Mouse (Mus musculus): ENCODE measurements around the gene Hnrnpl. TPM values are rescaled to one million over a fixed set of nuclear protein-coding genes. Genes with fewer than 3 reads are reported as not detected.

The Hnrnpl gene
- polyA plus RNA-seq, 1 experiment from 2014 or later: 284 TPM

GRCm38 (mm10) chr7:28775129-28775528 is 33.2 kb upstream of the Hnrnpl start:
- 91% methylated on average over 7 of the region's 7 CpGs for WGBS
- Histone ChIP-seq H3K4me3 (no peak overlapping the region), H3K36me3 (peaks cover 59% of the 10 kb centered on the region), H3K9me3 (no peaks in the 10 kb centered on the region), H3K4me2 (replicated peaks) (no peak overlapping the region), H3K27me3 (no peaks in the 10 kb centered on the region), H3K27ac (no peak overlapping the region), H3K9ac (no peak overlapping the region), H3K4me1 (peaks cover 1% of the 10 kb centered on the region)
- ATAC-seq (ENCODE audit: low FRiP score, low read depth): no peak

DNA sequence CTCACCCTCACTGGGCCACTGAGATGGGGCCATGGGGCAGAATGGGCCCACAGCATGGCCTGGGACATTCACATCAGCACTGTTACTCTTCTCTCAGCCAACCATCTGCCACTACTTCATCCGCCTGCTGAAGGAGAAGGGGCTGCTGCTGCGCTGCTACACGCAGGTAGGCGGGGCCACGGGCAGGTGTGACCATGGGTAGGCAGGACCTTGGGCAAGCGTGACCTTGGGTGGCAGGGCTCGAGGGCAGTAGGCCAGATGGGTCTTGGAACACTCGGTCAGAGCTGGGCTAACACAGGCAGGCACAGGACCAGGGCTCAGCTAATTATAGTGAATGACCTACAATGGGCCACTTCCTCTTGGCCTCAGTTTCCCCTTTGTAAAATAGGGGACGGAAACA is 29.5 kb upstream of the Hnrnpl start:
- Histone ChIP-seq H3K9me3 (no peaks in the 10 kb centered on the region), H3K4me2 (replicated peaks) (no peak overlapping the region), H3K27ac (no peak overlapping the region), H3K4me1 (peaks cover 9% of the 10 kb centered on the region), H3K9ac (no peak overlapping the region), H3K27me3 (no peaks in the 10 kb centered on the region), H3K4me3 (no peak overlapping the region), H3K36me3 (peaks cover 62% of the 10 kb centered on the region)
- WGBS: 80% methylated on average over 9 of the region's 9 CpGs
- no peak for ATAC-seq (ENCODE audit: low FRiP score, low read depth)

DNA sequence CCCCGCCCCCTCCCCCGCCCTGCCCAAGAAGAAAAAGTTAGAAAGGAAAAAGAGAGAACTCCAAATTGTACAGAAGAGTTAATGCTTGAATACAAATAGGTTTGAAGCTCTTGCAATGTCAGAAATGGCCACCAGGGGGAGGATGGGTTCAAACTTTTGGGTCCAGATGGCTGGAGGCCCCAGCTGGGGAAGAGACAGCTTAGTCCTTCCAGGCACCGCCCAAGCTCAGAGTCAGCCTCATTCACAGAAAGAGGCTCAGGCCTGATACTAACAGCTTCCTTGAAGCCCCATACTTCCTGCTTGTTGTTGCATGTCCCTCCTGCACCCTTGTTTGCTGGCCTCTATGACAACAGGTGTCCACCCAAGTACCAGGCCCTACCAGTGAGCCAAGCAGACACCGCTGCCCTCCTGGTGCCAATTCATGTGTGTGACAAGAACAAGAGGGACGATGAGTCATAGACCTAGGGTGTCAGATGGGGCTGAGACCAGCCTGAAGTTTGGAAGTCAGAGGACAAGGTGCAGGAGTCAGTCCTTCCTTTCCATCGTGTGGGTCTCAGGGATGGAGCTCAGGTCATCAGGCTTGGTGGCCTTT is 28.2 kb upstream of the Hnrnpl start:
- 0 out of 2 replicates have a peak, but pooled peaks have one; percentile 39 for ATAC-seq (ENCODE audit: low FRiP score, low read depth)
- 48% methylated on average over 6 of the region's 6 CpGs for WGBS
- Histone ChIP-seq H3K36me3 (peaks cover 62% of the 10 kb centered on the region), H3K4me1 (peaks cover 9% of the 10 kb centered on the region), H3K4me3 (no peak overlapping the region), H3K9me3 (no peaks in the 10 kb centered on the region), H3K9ac (no peak overlapping the region), H3K27me3 (no peaks in the 10 kb centered on the region), H3K27ac (0 out of 2 replicates have a peak overlapping the region, but pooled peaks have one; percentile 52), H3K4me2 (replicated peaks) (no peak overlapping the region; the same call in 1 of the 2 replicates)

DNA sequence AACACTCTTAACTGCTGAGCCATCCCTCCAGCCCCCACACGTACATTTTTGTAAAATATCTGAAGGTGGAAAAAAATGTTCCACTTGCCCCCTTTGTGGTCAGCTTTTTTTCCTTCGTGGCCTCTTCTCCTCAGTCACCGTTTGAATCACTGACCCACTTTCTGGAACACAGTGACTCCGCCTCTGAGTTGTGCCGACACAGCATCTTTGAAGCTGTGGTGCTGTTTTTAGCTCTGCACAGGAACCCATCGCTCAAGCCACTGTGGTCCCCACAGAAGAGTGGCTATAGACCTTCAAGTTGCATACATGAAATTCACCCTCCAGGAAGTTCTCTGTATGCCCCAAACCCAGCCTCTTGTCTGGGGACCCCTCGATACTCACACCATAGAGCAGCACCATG is 27.5 kb upstream of the Hnrnpl start:
- Histone ChIP-seq H3K9me3 (no peaks in the 10 kb centered on the region), H3K9ac (no peak overlapping the region), H3K36me3 (peaks cover 62% of the 10 kb centered on the region), H3K4me3 (no peak overlapping the region), H3K27ac (no peak overlapping the region), H3K4me1 (peaks cover 9% of the 10 kb centered on the region), H3K27me3 (no peaks in the 10 kb centered on the region), H3K4me2 (replicated peaks) (no peak overlapping the region)
- 82% methylated on average over 7 of the region's 7 CpGs for WGBS
- ATAC-seq (ENCODE audit: low FRiP score, low read depth): no peak

DNA sequence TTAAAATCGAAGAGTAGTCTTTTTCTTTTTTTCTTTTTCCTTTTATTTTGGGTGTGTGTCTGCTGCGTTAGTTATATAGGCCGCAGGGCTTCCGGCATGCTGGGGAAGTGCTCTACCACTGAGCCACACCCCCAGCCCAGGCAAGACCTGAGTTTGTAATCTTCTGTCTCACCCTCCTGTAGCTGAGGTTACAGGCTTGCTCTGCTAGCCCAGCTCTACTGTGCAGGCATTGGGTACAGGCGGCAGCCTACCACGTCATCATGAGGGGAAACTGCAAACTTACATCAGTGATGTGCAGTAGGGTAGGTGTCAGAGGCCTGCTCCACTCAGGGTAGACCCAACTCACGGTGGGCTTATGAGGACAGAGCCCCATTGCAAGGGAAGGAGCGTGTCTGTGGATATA is 27.1 kb upstream of the Hnrnpl start:
- peaks cover 64% of the 10 kb centered on the region for H3K36me3 ChIP-seq
- H3K4me2 ChIP-seq (replicated peaks): no peak overlapping the region
- H3K9me3 ChIP-seq: no peaks in the 10 kb centered on the region
- H3K4me1 ChIP-seq: peaks cover 9% of the 10 kb centered on the region
- no peaks in the 10 kb centered on the region for H3K27me3 ChIP-seq
- no peak overlapping the region for H3K27ac ChIP-seq
- no peak overlapping the region for H3K9ac ChIP-seq
- H3K4me3 ChIP-seq: no peak overlapping the region
- WGBS: 87% methylated on average over 8 of the region's 8 CpGs
- ATAC-seq (ENCODE audit: low FRiP score, low read depth): no peak

DNA sequence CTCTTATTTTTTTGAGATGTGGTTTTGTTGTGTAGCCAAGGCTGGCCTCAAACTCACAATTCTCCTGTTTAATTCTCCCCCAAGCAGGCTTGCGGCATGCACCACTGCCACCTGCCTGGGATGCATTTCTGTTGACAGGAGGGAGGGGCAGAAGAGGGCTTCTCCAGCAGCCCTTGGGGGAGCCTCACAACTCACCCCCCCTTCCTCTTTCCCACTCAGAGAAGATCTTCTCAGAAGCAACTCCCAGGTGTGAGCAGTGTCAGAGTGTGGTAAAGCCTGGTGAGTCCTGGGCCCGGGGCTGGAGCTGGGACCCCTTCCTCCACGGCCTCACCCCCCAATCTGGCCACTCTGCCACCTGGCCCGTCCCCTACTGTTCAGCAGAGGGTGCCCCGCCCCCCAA is 23.2 kb upstream of the Hnrnpl start:
- Histone ChIP-seq H3K36me3 (peaks cover 60% of the 10 kb centered on the region), H3K9ac (no peak overlapping the region; the same call in 1 of the 2 replicates), H3K27ac (no peak overlapping the region), H3K4me2 (replicated peaks) (no peak overlapping the region), H3K27me3 (no peaks in the 10 kb centered on the region), H3K9me3 (no peaks in the 10 kb centered on the region), H3K4me1 (peaks cover 28% of the 10 kb centered on the region), H3K4me3 (no peak overlapping the region)
- ATAC-seq (ENCODE audit: low FRiP score, low read depth): no peak
- WGBS: 76% methylated on average over 5 of the region's 5 CpGs

DNA sequence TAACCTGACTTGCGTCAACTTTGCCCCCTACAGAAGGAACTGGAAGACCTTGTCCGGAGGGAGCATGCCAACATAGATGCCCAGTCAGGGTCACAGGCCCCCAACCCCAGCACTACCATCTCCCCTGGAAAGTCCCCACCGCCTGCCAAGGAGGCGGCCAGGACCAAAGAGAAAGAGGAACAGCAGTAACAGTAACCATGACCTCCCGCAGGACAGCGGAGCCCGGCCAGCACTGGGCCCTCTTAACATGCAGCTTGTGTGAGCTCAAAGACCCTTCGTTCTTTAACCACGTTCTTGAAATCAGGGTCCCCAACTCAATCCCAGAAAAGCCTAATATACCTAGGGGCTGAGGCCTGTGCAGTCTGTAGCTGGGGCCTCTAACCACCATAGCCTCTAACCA is 20.5 kb upstream of the Hnrnpl start:
- Histone ChIP-seq H3K9ac (no peak overlapping the region), H3K27ac (no peak overlapping the region), H3K27me3 (no peaks in the 10 kb centered on the region), H3K4me2 (replicated peaks) (no peak overlapping the region), H3K4me3 (no peak overlapping the region), H3K9me3 (no peaks in the 10 kb centered on the region), H3K4me1 (peaks cover 32% of the 10 kb centered on the region), H3K36me3 (peaks cover 53% of the 10 kb centered on the region)
- 89% methylated on average over 9 of the region's 9 CpGs for WGBS
- no peak for ATAC-seq (ENCODE audit: low FRiP score, low read depth)

- WGBS: 53% methylated on average over 5 of the region's 5 CpGs
- no peaks in the 10 kb centered on the region for H3K9me3 ChIP-seq
- peaks cover 32% of the 10 kb centered on the region for H3K4me1 ChIP-seq
- no peak for ATAC-seq (ENCODE audit: low FRiP score, low read depth)
- peak within 1 kb of the TSS; percentile 65; the same call in 1 of the 2 replicates for H3K27ac ChIP-seq
- no peak within 1 kb of the TSS for H3K9ac ChIP-seq
- no peak within 1 kb of the TSS for H3K4me3 ChIP-seq
- H3K27me3 ChIP-seq: no peaks in the 10 kb centered on the region
- peaks cover 46% of the 10 kb centered on the region for H3K36me3 ChIP-seq
- H3K4me2 ChIP-seq (replicated peaks): no peak within 1 kb of the TSS
These were observed 19.8 kb upstream of the Hnrnpl start, which contains the start of gene Rinl for GRCm38 (mm10) chr7:28788307-28789195. Gene Rinl (plus strand): TSS chr7:28788969.

DNA sequence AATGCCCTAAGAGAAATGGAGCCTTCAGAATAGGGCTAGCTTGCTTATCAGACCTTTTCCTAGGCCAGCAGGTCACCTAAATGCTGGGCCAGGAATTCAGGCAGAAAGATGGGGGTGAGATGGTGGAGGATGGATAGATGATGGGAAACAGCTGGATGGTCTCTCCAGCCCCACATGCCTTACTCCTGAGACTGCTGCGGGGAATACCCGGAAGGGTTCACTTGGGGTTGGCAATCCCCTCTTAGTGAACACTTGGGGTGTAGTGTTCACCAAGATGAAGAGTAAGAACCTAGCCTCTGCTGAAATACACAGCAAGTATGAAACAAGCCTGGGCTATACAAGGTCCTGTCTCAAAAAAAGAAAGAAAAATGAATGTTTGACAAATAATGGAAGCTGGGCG is 19.1 kb upstream of the Hnrnpl start:
- no peak for ATAC-seq (ENCODE audit: low FRiP score, low read depth)
- Histone ChIP-seq H3K4me3 (no peak overlapping the region), H3K27me3 (no peaks in the 10 kb centered on the region), H3K4me2 (replicated peaks) (no peak overlapping the region), H3K9me3 (no peaks in the 10 kb centered on the region), H3K9ac (no peak overlapping the region), H3K36me3 (peaks cover 39% of the 10 kb centered on the region), H3K27ac (peak overlapping the region; percentile 65; the same call in 1 of the 2 replicates), H3K4me1 (peaks cover 32% of the 10 kb centered on the region)
- 58% methylated on average over 3 of the region's 3 CpGs for WGBS

- no peak overlapping the region for H3K4me3 ChIP-seq
- no peak for ATAC-seq (ENCODE audit: low FRiP score, low read depth)
- H3K4me2 ChIP-seq (replicated peaks): no peak overlapping the region
- H3K36me3 ChIP-seq: peaks cover 29% of the 10 kb centered on the region
- peaks cover 32% of the 10 kb centered on the region for H3K4me1 ChIP-seq
- H3K27me3 ChIP-seq: no peaks in the 10 kb centered on the region
- peak overlapping the region; percentile 65; the same call in 1 of the 2 replicates for H3K27ac ChIP-seq
- no peak overlapping the region for H3K9ac ChIP-seq
- no peaks in the 10 kb centered on the region for H3K9me3 ChIP-seq
- WGBS: 52% methylated on average over 8 of the region's 8 CpGs
These were observed 18.1 kb upstream of the Hnrnpl start for GRCm38 (mm10) chr7:28790066-28790806.

- Histone ChIP-seq H3K4me1 (peaks cover 37% of the 10 kb centered on the region), H3K4me2 (replicated peaks) (no peak overlapping the region), H3K9me3 (no peaks in the 10 kb centered on the region), H3K9ac (no peak overlapping the region), H3K36me3 (peaks cover 15% of the 10 kb centered on the region), H3K4me3 (no peak overlapping the region), H3K27ac (no peak overlapping the region; the same call in 1 of the 2 replicates), H3K27me3 (no peaks in the 10 kb centered on the region)
- ATAC-seq (ENCODE audit: low FRiP score, low read depth): no peak
These were observed 16.6 kb upstream of the Hnrnpl start for GRCm38 (mm10) chr7:28791706-28792105.

Data from limb, embryonic 13.5 days (tissue).